Mouse (Mus musculus): ENCODE measurements at regions not wholly inside any gene's neighbourhood (a gene's known extent, or its start where the extent isn't known, plus 50 kb on each side); places are given as distances from the start of the nearest gene placed in this dataset.

DNA sequence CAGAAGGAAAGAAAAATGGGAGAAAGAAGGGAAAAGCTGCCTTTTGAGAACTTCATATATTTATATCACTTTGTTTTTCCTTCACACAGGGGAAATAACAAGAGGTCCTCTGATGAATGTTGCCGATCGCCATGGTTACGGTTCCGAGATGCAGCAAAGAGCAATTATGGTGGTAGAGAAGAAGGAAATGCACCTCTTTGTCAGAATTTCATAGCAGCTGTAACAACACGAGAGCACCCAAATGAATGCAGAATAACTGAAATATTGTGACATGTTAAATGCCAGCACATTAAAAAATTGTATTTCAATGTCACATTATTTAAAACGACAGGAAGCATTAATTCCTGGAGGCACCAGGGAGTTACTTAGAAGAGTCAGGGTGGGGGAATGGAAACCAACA is 279.4 kb downstream of the Mctp2 start:
- H3K4me1 ChIP-seq (replicated peaks; ENCODE audit: control insufficient read depth, insufficient read depth, low read length): no peaks in the 10 kb centered on the region
- H3K36me3 ChIP-seq (ENCODE audit: control insufficient read depth, insufficient read depth): no peaks in the 10 kb centered on the region
- H3K9ac ChIP-seq (replicated peaks; ENCODE audit: low read depth, low read length): no peak overlapping the region
- no peak overlapping the region for H3K4me2 ChIP-seq (ENCODE audit: low read length)
- H3K27ac ChIP-seq (ENCODE audit: low read length): no peak overlapping the region
- no peaks in the 10 kb centered on the region for H3K9me3 ChIP-seq (ENCODE audit: control insufficient read depth, low read length)
- ATAC-seq: peak; percentile 68
- H3K4me3 ChIP-seq (replicated peaks; ENCODE audit: low read length): no peak overlapping the region
- H3K27me3 ChIP-seq (replicated peaks; ENCODE audit: control insufficient read depth, insufficient read depth, low read length): no peaks in the 10 kb centered on the region
- WGBS: 56% methylated on average over 6 of the region's 6 CpGs

DNA sequence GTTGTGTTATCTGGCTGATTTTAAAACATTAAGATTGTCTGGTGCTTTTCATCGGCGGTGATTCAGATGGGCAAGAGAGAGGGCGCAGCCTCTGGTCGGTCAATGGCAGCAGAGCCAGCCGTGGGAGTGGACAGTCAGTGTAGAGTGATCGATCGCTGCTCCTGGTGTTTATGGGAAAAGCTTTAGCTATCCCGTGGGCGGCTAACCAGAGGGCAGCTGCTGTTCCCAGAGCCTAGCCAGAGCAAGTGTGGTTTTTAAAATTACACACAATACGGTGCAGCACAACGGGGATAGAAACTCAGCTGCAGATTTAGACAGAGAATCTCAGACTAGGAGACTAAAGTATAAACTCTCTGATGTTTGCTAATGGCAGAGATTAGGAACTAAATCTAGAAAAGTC is 297.3 kb downstream of the Mctp2 start:
- Histone ChIP-seq H3K4me1 (replicated peaks; ENCODE audit: control insufficient read depth, insufficient read depth, low read length) (no peaks in the 10 kb centered on the region), H3K4me2 (ENCODE audit: low read length) (no peak overlapping the region), H3K4me3 (replicated peaks; ENCODE audit: low read length) (no peak overlapping the region), H3K9me3 (ENCODE audit: control insufficient read depth, low read length) (no peaks in the 10 kb centered on the region), H3K27me3 (replicated peaks; ENCODE audit: control insufficient read depth, insufficient read depth, low read length) (no peaks in the 10 kb centered on the region), H3K27ac (ENCODE audit: low read length) (no peak overlapping the region), H3K36me3 (ENCODE audit: control insufficient read depth, insufficient read depth) (no peaks in the 10 kb centered on the region), H3K9ac (replicated peaks; ENCODE audit: low read depth, low read length) (no peak overlapping the region)
- ATAC-seq: no peak
- WGBS: 94% methylated on average over 11 of the region's 11 CpGs

DNA sequence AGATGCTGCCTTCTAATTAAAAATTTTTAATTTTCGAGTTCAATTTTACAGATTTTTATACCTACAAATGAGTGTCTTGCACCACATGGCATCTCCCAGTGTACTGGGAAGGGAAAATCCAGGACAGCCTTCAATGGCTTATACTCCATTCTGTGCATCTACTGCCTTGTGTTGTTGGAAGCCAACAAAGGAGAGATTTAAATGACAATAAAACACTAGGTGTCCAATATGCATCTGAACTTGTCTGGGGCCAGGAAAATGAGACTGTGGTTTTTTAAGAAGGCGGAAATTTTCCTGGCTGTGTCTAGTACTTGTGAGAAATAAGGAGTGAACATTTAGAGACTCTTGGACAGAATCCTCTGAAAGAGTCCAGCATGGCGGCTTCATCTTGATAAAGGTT is 302.1 kb downstream of the Mctp2 start:
- Histone ChIP-seq H3K9ac (replicated peaks; ENCODE audit: low read depth, low read length) (no peak overlapping the region), H3K27ac (ENCODE audit: low read length) (no peak overlapping the region), H3K9me3 (ENCODE audit: control insufficient read depth, low read length) (no peaks in the 10 kb centered on the region), H3K36me3 (ENCODE audit: control insufficient read depth, insufficient read depth) (no peaks in the 10 kb centered on the region), H3K4me3 (replicated peaks; ENCODE audit: low read length) (no peak overlapping the region), H3K27me3 (replicated peaks; ENCODE audit: control insufficient read depth, insufficient read depth, low read length) (no peaks in the 10 kb centered on the region), H3K4me2 (ENCODE audit: low read length) (no peak overlapping the region), H3K4me1 (replicated peaks; ENCODE audit: control insufficient read depth, insufficient read depth, low read length) (no peaks in the 10 kb centered on the region)
- 60% methylated on average over 3 of the region's 3 CpGs for WGBS
- ATAC-seq: no peak

DNA sequence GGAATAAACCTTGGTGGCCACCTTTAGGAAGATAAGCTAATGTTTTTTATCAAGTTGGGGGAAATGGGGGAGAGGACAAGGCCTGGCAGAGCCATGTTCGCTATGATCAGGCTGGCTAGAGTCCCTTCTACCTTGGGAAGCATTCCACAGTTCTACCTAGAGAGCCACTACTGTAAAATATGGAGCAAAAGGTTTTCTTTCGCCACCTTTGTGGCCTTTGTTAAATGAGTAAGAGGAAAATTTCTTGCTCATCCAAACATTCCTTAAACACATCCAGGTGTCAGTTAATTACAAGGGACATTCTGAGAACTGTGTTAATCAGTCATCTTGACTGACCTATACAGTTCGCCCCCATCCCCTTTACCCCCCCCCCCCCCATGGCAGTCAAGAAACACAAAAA is 313.9 kb downstream of the Mctp2 start:
- no peaks in the 10 kb centered on the region for H3K4me1 ChIP-seq (replicated peaks; ENCODE audit: control insufficient read depth, insufficient read depth, low read length)
- WGBS: 92% methylated on average over 3 of the region's 3 CpGs
- no peak overlapping the region for H3K4me2 ChIP-seq (ENCODE audit: low read length)
- no peaks in the 10 kb centered on the region for H3K36me3 ChIP-seq (ENCODE audit: control insufficient read depth, insufficient read depth)
- no peak overlapping the region for H3K4me3 ChIP-seq (replicated peaks; ENCODE audit: low read length)
- H3K9ac ChIP-seq (replicated peaks; ENCODE audit: low read depth, low read length): no peak overlapping the region
- no peaks in the 10 kb centered on the region for H3K9me3 ChIP-seq (ENCODE audit: control insufficient read depth, low read length)
- no peak for ATAC-seq
- no peaks in the 10 kb centered on the region for H3K27me3 ChIP-seq (replicated peaks; ENCODE audit: control insufficient read depth, insufficient read depth, low read length)
- no peak overlapping the region for H3K27ac ChIP-seq (ENCODE audit: low read length)

DNA sequence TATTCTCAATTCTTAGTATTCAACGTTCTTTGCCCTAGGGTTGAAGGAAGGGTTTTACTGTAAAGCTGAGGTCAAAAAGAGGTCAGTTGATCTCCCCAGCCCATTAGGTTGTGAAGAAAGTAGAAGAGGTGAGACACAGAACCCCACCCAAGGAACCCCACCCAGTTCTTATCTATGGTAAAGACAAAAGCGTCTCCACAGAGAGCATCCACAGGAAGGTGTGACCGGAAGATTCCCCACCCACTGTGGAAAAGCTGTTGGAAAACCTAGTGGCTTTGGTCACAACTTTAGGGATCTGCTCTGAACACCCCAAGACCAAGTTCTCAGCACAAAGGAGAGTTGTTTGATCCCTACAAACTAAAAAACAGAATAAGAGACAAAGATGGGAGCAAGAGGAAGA is 314.6 kb downstream of the Mctp2 start:
- no peak overlapping the region for H3K9ac ChIP-seq (replicated peaks; ENCODE audit: low read depth, low read length)
- 91% methylated on average over 3 of the region's 3 CpGs for WGBS
- no peaks in the 10 kb centered on the region for H3K4me1 ChIP-seq (replicated peaks; ENCODE audit: control insufficient read depth, insufficient read depth, low read length)
- H3K9me3 ChIP-seq (ENCODE audit: control insufficient read depth, low read length): no peaks in the 10 kb centered on the region
- no peaks in the 10 kb centered on the region for H3K36me3 ChIP-seq (ENCODE audit: control insufficient read depth, insufficient read depth)
- H3K27ac ChIP-seq (ENCODE audit: low read length): no peak overlapping the region
- H3K27me3 ChIP-seq (replicated peaks; ENCODE audit: control insufficient read depth, insufficient read depth, low read length): no peaks in the 10 kb centered on the region
- H3K4me2 ChIP-seq (ENCODE audit: low read length): no peak overlapping the region
- H3K4me3 ChIP-seq (replicated peaks; ENCODE audit: low read length): no peak overlapping the region
- no peak for ATAC-seq

DNA sequence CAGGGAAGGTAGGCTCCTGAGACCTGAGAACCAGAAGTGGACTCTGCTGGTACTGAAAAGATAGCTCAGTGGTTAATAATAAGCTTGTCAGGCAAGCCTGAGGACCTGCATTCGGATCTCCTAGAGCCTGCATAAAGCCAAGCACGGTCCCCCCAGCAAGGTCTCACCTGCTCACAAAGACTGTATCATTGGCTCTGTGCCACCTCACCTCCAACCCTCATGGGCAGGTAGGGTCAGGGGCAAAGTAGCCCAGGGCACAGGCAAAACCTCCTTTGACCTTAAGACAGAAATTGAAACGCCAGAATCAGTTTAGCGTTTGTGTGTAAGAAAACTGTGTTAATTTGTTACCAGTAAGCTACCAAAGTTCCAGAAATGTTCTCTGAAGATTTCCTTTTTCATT is 315.2 kb downstream of the Mctp2 start:
- Histone ChIP-seq H3K4me3 (replicated peaks; ENCODE audit: low read length) (no peak overlapping the region), H3K9me3 (ENCODE audit: control insufficient read depth, low read length) (no peaks in the 10 kb centered on the region), H3K9ac (replicated peaks; ENCODE audit: low read depth, low read length) (no peak overlapping the region), H3K27me3 (replicated peaks; ENCODE audit: control insufficient read depth, insufficient read depth, low read length) (no peaks in the 10 kb centered on the region), H3K4me1 (replicated peaks; ENCODE audit: control insufficient read depth, insufficient read depth, low read length) (no peaks in the 10 kb centered on the region), H3K36me3 (ENCODE audit: control insufficient read depth, insufficient read depth) (no peaks in the 10 kb centered on the region), H3K27ac (ENCODE audit: low read length) (no peak overlapping the region), H3K4me2 (ENCODE audit: low read length) (no peak overlapping the region)
- WGBS: 92% methylated on average over 4 of the region's 4 CpGs
- no peak for ATAC-seq

DNA sequence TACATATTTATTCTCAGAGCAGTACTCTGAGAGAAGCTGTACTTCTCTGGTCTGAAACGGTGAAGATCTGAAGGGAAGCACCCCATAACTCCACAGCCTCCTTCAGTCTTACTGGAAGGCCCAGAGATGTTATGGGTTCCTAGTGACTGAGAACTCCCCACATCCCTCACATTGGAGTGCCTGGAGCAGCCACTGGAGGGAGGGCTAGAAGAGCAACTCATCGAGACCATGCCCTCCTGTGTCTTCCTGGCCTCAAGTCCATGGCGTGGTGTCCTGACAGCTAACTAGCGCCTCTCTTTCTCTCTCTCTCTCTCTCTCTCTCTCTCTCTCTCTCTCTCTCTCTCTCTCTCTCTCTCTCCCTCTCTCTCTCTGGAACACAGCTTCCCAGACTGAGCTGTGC is 340.4 kb downstream of the Mctp2 start:
- Histone ChIP-seq H3K4me2 (ENCODE audit: low read length) (no peak overlapping the region), H3K36me3 (ENCODE audit: control insufficient read depth, insufficient read depth) (no peaks in the 10 kb centered on the region), H3K9ac (replicated peaks; ENCODE audit: low read depth, low read length) (no peak overlapping the region), H3K27ac (ENCODE audit: low read length) (no peak overlapping the region), H3K4me3 (replicated peaks; ENCODE audit: low read length) (no peak overlapping the region), H3K27me3 (replicated peaks; ENCODE audit: control insufficient read depth, insufficient read depth, low read length) (no peaks in the 10 kb centered on the region), H3K9me3 (ENCODE audit: control insufficient read depth, low read length) (no peaks in the 10 kb centered on the region), H3K4me1 (replicated peaks; ENCODE audit: control insufficient read depth, insufficient read depth, low read length) (peaks cover 3% of the 10 kb centered on the region)
- 76% methylated on average over 4 of the region's 4 CpGs for WGBS
- ATAC-seq: no peak

DNA sequence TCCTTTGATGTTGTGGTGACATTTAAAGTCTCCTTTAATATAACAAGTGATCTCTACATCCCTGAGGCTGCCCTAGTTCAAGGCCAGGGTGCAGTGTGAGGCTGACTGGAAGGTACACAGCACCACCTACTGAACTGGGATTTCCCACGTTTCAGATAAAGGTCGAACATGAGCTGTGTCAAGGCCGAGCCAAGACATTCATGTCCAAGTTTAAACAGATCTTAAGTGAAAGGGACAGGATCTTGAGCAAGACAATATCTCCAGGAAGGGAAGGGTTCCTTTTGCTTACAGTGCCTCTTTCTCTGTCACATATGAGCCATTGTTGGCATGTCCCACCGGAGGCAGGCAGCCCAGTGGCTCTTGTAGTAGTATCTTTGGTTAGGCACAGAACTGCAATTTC is 343.0 kb downstream of the Mctp2 start:
- Histone ChIP-seq H3K27ac (ENCODE audit: low read length) (no peak overlapping the region), H3K9ac (replicated peaks; ENCODE audit: low read depth, low read length) (no peak overlapping the region), H3K4me3 (replicated peaks; ENCODE audit: low read length) (no peak overlapping the region), H3K4me2 (ENCODE audit: low read length) (no peak overlapping the region), H3K4me1 (replicated peaks; ENCODE audit: control insufficient read depth, insufficient read depth, low read length) (peaks cover 9% of the 10 kb centered on the region), H3K36me3 (ENCODE audit: control insufficient read depth, insufficient read depth) (no peaks in the 10 kb centered on the region), H3K9me3 (ENCODE audit: control insufficient read depth, low read length) (no peaks in the 10 kb centered on the region), H3K27me3 (replicated peaks; ENCODE audit: control insufficient read depth, insufficient read depth, low read length) (no peaks in the 10 kb centered on the region)
- no peak for ATAC-seq
- 76% methylated on average over 4 of the region's 4 CpGs for WGBS

DNA sequence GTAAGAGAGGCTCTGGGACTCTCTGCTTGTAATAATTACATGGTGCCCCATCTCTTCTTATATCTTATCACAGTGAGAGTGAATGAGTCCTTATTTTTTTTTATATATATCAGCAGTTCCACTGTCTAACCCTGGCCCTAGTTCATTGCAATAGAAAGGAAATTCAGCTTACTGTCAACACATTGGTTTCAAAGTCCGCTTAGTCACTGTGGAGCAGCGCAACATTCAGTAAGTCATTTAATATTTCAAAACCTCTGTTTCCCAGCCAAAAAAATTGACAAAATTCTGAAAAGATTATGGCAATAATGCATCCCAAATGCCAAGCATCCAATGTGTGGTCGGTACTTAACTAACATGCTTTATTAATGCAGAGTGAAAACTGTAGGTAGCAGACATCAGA is 343.6 kb downstream of the Mctp2 start:
- H3K4me1 ChIP-seq (replicated peaks; ENCODE audit: control insufficient read depth, insufficient read depth, low read length): peaks cover 9% of the 10 kb centered on the region
- H3K4me2 ChIP-seq (ENCODE audit: low read length): no peak overlapping the region
- no peak overlapping the region for H3K4me3 ChIP-seq (replicated peaks; ENCODE audit: low read length)
- no peaks in the 10 kb centered on the region for H3K36me3 ChIP-seq (ENCODE audit: control insufficient read depth, insufficient read depth)
- H3K27me3 ChIP-seq (replicated peaks; ENCODE audit: control insufficient read depth, insufficient read depth, low read length): no peaks in the 10 kb centered on the region
- H3K9me3 ChIP-seq (ENCODE audit: control insufficient read depth, low read length): no peaks in the 10 kb centered on the region
- 91% methylated on average over 3 of the region's 3 CpGs for WGBS
- H3K9ac ChIP-seq (replicated peaks; ENCODE audit: low read depth, low read length): no peak overlapping the region
- no peak overlapping the region for H3K27ac ChIP-seq (ENCODE audit: low read length)
- no peak for ATAC-seq

DNA sequence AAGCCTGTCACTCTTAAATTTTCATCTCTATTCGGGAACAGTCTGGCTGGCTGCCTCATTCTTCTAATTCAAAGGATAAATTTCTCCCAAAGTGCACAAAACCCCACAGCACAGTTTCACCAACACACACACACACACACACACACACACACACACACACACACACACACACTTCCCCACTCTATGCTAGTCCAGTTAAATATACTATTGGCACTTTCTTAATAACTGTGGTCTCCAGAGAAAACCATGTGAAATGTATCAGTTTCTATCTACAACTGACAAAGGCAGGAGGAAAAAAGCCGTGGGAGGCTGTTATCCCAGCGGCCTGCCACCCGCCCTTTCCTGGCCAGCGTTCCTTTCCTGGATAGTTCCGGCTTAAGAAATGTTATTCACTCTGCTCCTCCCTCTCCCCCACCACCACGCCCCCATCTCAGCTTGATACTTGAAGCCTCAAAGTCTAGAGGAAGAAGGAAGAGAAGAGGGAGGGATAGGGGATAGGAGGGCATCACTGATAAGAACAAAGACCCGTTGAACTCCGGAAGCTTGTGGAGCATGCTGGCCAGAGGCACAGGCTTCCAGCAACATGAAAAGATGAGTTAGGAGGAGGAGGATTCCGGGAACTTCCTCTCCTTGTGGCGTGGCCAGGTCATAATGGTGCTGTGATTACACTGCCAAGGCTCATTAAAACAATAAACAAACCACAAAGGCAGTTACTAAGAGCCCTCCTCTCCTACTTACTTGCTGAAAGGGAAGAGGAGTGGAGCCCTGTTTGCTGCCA is 345.8 kb downstream of the Mctp2 start:
- peaks cover 9% of the 10 kb centered on the region for H3K4me1 ChIP-seq (replicated peaks; ENCODE audit: control insufficient read depth, insufficient read depth, low read length)
- no peaks in the 10 kb centered on the region for H3K27me3 ChIP-seq (replicated peaks; ENCODE audit: control insufficient read depth, insufficient read depth, low read length)
- peak overlapping the region; percentile 1; the same call in 1 of the 2 replicates for H3K4me3 ChIP-seq (replicated peaks; ENCODE audit: low read length)
- ATAC-seq: peak; percentile 74
- H3K27ac ChIP-seq (ENCODE audit: low read length): no peak overlapping the region
- no peaks in the 10 kb centered on the region for H3K36me3 ChIP-seq (ENCODE audit: control insufficient read depth, insufficient read depth)
- WGBS: 1% methylated on average over 11 of the region's 11 CpGs
- H3K9ac ChIP-seq (replicated peaks; ENCODE audit: low read depth, low read length): peak overlapping the region; percentile 38
- H3K9me3 ChIP-seq (ENCODE audit: control insufficient read depth, low read length): no peaks in the 10 kb centered on the region
- H3K4me2 ChIP-seq (ENCODE audit: low read length): peak overlapping the region; percentile 45

Data from forebrain, embryonic 16.5 days (tissue).